Mouse (Mus musculus) regulatory T cell (primary cell): ENCODE measurements at regions not wholly inside any gene's neighbourhood (a gene's known extent, or its start where the extent isn't known, plus 50 kb on each side); places are given as distances from the start of the nearest gene placed in this dataset.

Experiments used
- in situ Hi-C: fragments of 300-600 bp; cut with MboI, MseI; formaldehyde crosslinking; loops from one replicate; pipeline ENCODE4 v1.15.1; 2025; ENCODE audit warnings: high pct_unique_total_duplicates

GRCm38 (mm10) chr1:133474546-133474945 is 50.4 kb upstream of the Sox13 start:
- in situ Hi-C loops, result no loop called here
